Mouse (Mus musculus): ENCODE results near the gene Slbp. TPM values are rescaled to one million over a fixed set of nuclear protein-coding genes. Genes with fewer than 3 reads are reported as not detected.

The Slbp gene
- polyA plus RNA-seq, 1 experiment from 2014 or later: 184 TPM

GRCm38 (mm10) chr5:33657787-33658663, 5.7 kb upstream of the Slbp start, which contains the start of the genes Tacc3 and Tmem129:
Tacc3 (plus strand) TSS chr5:33658128.
Tmem129 (minus strand) TSS chr5:33658416.
- ATAC-seq: peak; percentile 97

GRCm38 (mm10) chr5:33657251-33657786, 4.9 kb upstream of the Slbp start:
- under 1% methylated on average over 32 of the region's 32 CpGs for WGBS
- Histone ChIP-seq H3K27me3 (replicated peaks; ENCODE audit: control insufficient read depth, insufficient read depth, low read length) (no peaks in the 10 kb centered on the region), H3K9me3 (ENCODE audit: control insufficient read depth, low read length) (no peaks in the 10 kb centered on the region), H3K4me2 (ENCODE audit: low read depth, low read length) (peak overlapping the region; percentile 79), H3K4me3 (ENCODE audit: low read length) (peak overlapping the region; percentile 79), H3K27ac (ENCODE audit: low read length) (peak overlapping the region; percentile 84), H3K36me3 (ENCODE audit: control insufficient read depth, insufficient read depth, low read length) (peaks cover 11% of the 10 kb centered on the region), H3K4me1 (ENCODE audit: control insufficient read depth, insufficient read depth, low read length) (peaks cover 30% of the 10 kb centered on the region), H3K9ac (ENCODE audit: low read depth, low read length) (peak overlapping the region; percentile 76)
- peak; percentile 60 for ATAC-seq

More at GRCm38 (mm10) chr5:33657787-33658663, 5.7 kb upstream of the Slbp start, which contains the start of the genes Tacc3 and Tmem129:
- Histone ChIP-seq H3K27ac (ENCODE audit: low read length) (peak within 1 kb of the TSS; percentile 98), H3K4me1 (ENCODE audit: control insufficient read depth, insufficient read depth, low read length) (peaks cover 27% of the 10 kb centered on the region), H3K27me3 (replicated peaks; ENCODE audit: control insufficient read depth, insufficient read depth, low read length) (no peaks in the 10 kb centered on the region), H3K9ac (ENCODE audit: low read depth, low read length) (peak within 1 kb of the TSS; percentile 88), H3K4me3 (ENCODE audit: low read length) (peak within 1 kb of the TSS; percentile 79), H3K4me2 (ENCODE audit: low read depth, low read length) (peak within 1 kb of the TSS; percentile 79), H3K9me3 (ENCODE audit: control insufficient read depth, low read length) (no peaks in the 10 kb centered on the region), H3K36me3 (ENCODE audit: control insufficient read depth, insufficient read depth, low read length) (peaks cover 11% of the 10 kb centered on the region)
- WGBS: under 1% methylated on average over 60 of the region's 60 CpGs

- Histone ChIP-seq H3K36me3 (ENCODE audit: control insufficient read depth, insufficient read depth, low read length) (peaks cover 11% of the 10 kb centered on the region), H3K27ac (ENCODE audit: low read length) (peak overlapping the region; percentile 84), H3K9ac (ENCODE audit: low read depth, low read length) (peak overlapping the region; percentile 76), H3K4me3 (ENCODE audit: low read length) (peak overlapping the region; percentile 79), H3K27me3 (replicated peaks; ENCODE audit: control insufficient read depth, insufficient read depth, low read length) (no peaks in the 10 kb centered on the region), H3K4me2 (ENCODE audit: low read depth, low read length) (peak overlapping the region; percentile 79), H3K4me1 (ENCODE audit: control insufficient read depth, insufficient read depth, low read length) (peaks cover 30% of the 10 kb centered on the region), H3K9me3 (ENCODE audit: control insufficient read depth, low read length) (no peaks in the 10 kb centered on the region)
- WGBS: 33% methylated on average over 1 of the region's 1 CpGs
- ATAC-seq: no peak
Measured at GRCm38 (mm10) chr5:33656739-33657138, 4.4 kb upstream of the Slbp start.

- H3K27me3 ChIP-seq (replicated peaks; ENCODE audit: control insufficient read depth, insufficient read depth, low read length): no peaks in the 10 kb centered on the region
- H3K4me3 ChIP-seq (ENCODE audit: low read length): no peak overlapping the region
- ATAC-seq: no peak
- no peak overlapping the region for H3K27ac ChIP-seq (ENCODE audit: low read length)
- no peak overlapping the region for H3K4me2 ChIP-seq (ENCODE audit: low read depth, low read length)
- H3K9ac ChIP-seq (ENCODE audit: low read depth, low read length): peak overlapping the region; percentile 36; the same call in 1 of the 2 replicates
- peaks cover 7% of the 10 kb centered on the region for H3K36me3 ChIP-seq (ENCODE audit: control insufficient read depth, insufficient read depth, low read length)
- WGBS: 93% methylated on average over 10 of the region's 10 CpGs
- no peaks in the 10 kb centered on the region for H3K9me3 ChIP-seq (ENCODE audit: control insufficient read depth, low read length)
- peaks cover 38% of the 10 kb centered on the region for H3K4me1 ChIP-seq (ENCODE audit: control insufficient read depth, insufficient read depth, low read length)
Measured at GRCm38 (mm10) chr5:33655251-33655840, 3.0 kb upstream of the Slbp start.

- no peak overlapping the region for H3K9ac ChIP-seq (ENCODE audit: low read depth, low read length)
- no peaks in the 10 kb centered on the region for H3K9me3 ChIP-seq (ENCODE audit: control insufficient read depth, low read length)
- no peak overlapping the region for H3K27ac ChIP-seq (ENCODE audit: low read length)
- H3K4me3 ChIP-seq (ENCODE audit: low read length): no peak overlapping the region
- H3K36me3 ChIP-seq (ENCODE audit: control insufficient read depth, insufficient read depth, low read length): peaks cover 7% of the 10 kb centered on the region
- ATAC-seq: no peak
- H3K27me3 ChIP-seq (replicated peaks; ENCODE audit: control insufficient read depth, insufficient read depth, low read length): no peaks in the 10 kb centered on the region
- H3K4me1 ChIP-seq (ENCODE audit: control insufficient read depth, insufficient read depth, low read length): peaks cover 37% of the 10 kb centered on the region
- no peak overlapping the region for H3K4me2 ChIP-seq (ENCODE audit: low read depth, low read length)
- 96% methylated on average over 13 of the region's 13 CpGs for WGBS
Measured at GRCm38 (mm10) chr5:33654424-33654823, 2.0 kb upstream of the Slbp start.

GRCm38 (mm10) chr5:33652783-33653173, 404 bp upstream of the Slbp start:
- Histone ChIP-seq H3K36me3 (ENCODE audit: control insufficient read depth, insufficient read depth, low read length) (peaks cover 7% of the 10 kb centered on the region), H3K9ac (ENCODE audit: low read depth, low read length) (peak overlapping the region; percentile 80), H3K9me3 (ENCODE audit: control insufficient read depth, low read length) (no peaks in the 10 kb centered on the region), H3K27ac (ENCODE audit: low read length) (peak overlapping the region; percentile 75), H3K4me1 (ENCODE audit: control insufficient read depth, insufficient read depth, low read length) (peaks cover 32% of the 10 kb centered on the region), H3K27me3 (replicated peaks; ENCODE audit: control insufficient read depth, insufficient read depth, low read length) (no peaks in the 10 kb centered on the region), H3K4me2 (ENCODE audit: low read depth, low read length) (peak overlapping the region; percentile 66), H3K4me3 (ENCODE audit: low read length) (peak overlapping the region; percentile 79)
- peak; percentile 19 for ATAC-seq
- WGBS: 4% methylated on average over 9 of the region's 9 CpGs

- H3K36me3 ChIP-seq (ENCODE audit: control insufficient read depth, insufficient read depth, low read length): peaks cover 13% of the 10 kb centered on the region
- peak overlapping the region; percentile 66 for H3K4me2 ChIP-seq (ENCODE audit: low read depth, low read length)
- ATAC-seq: no peak
- H3K9me3 ChIP-seq (ENCODE audit: control insufficient read depth, low read length): no peaks in the 10 kb centered on the region
- H3K9ac ChIP-seq (ENCODE audit: low read depth, low read length): peak overlapping the region; percentile 80
- WGBS: 0% methylated on average over 11 of the region's 11 CpGs
- peak overlapping the region; percentile 79 for H3K4me3 ChIP-seq (ENCODE audit: low read length)
- H3K4me1 ChIP-seq (ENCODE audit: control insufficient read depth, insufficient read depth, low read length): peaks cover 26% of the 10 kb centered on the region
- peak overlapping the region; percentile 95 for H3K27ac ChIP-seq (ENCODE audit: low read length)
- no peaks in the 10 kb centered on the region for H3K27me3 ChIP-seq (replicated peaks; ENCODE audit: control insufficient read depth, insufficient read depth, low read length)
Measured at GRCm38 (mm10) chr5:33651541-33651920, 843 bp downstream of the Slbp start.

GRCm38 (mm10) chr5:33651017-33651416, 1.4 kb downstream of the Slbp start:
- peaks cover 20% of the 10 kb centered on the region for H3K4me1 ChIP-seq (ENCODE audit: control insufficient read depth, insufficient read depth, low read length)
- ATAC-seq: no peak
- H3K36me3 ChIP-seq (ENCODE audit: control insufficient read depth, insufficient read depth, low read length): peaks cover 13% of the 10 kb centered on the region
- H3K27ac ChIP-seq (ENCODE audit: low read length): peak overlapping the region; percentile 95; the same call in 1 of the 2 replicates
- 11% methylated on average over 2 of the region's 2 CpGs for WGBS
- H3K9me3 ChIP-seq (ENCODE audit: control insufficient read depth, low read length): no peaks in the 10 kb centered on the region
- peak overlapping the region; percentile 66 for H3K4me2 ChIP-seq (ENCODE audit: low read depth, low read length)
- H3K9ac ChIP-seq (ENCODE audit: low read depth, low read length): peak overlapping the region; percentile 80
- H3K27me3 ChIP-seq (replicated peaks; ENCODE audit: control insufficient read depth, insufficient read depth, low read length): no peaks in the 10 kb centered on the region
- H3K4me3 ChIP-seq (ENCODE audit: low read length): peak overlapping the region; percentile 79

GRCm38 (mm10) chr5:33640652-33641051, 11.7 kb downstream of the Slbp start:
- ATAC-seq: no peak
- H3K27me3 ChIP-seq (replicated peaks; ENCODE audit: control insufficient read depth, insufficient read depth, low read length): no peaks in the 10 kb centered on the region
- no peak overlapping the region for H3K4me2 ChIP-seq (ENCODE audit: low read depth, low read length)
- no peaks in the 10 kb centered on the region for H3K4me1 ChIP-seq (ENCODE audit: control insufficient read depth, insufficient read depth, low read length)
- no peaks in the 10 kb centered on the region; the same call in 1 of the 2 replicates for H3K9me3 ChIP-seq (ENCODE audit: control insufficient read depth, low read length)
- H3K4me3 ChIP-seq (ENCODE audit: low read length): no peak overlapping the region
- no peak overlapping the region for H3K9ac ChIP-seq (ENCODE audit: low read depth, low read length)
- H3K36me3 ChIP-seq (ENCODE audit: control insufficient read depth, insufficient read depth, low read length): peaks cover 14% of the 10 kb centered on the region
- 35% methylated on average over 3 of the region's 3 CpGs for WGBS
- no peak overlapping the region for H3K27ac ChIP-seq (ENCODE audit: low read length)

All from intestine, embryonic 16.5 days (tissue).